Mouse (Mus musculus) ES-E14 (cell line): ENCODE measurements at regions not wholly inside any gene's neighbourhood (a gene's known extent, or its start where the extent isn't known, plus 50 kb on each side); places are given as distances from the start of the nearest gene placed in this dataset.
A peak's percentile ranks its signal among the peaks of the same experiment; 100 is the strongest.

Source experiments
- DNase-seq: peaks from one replicate; pipeline ENCODE4 v3.0.0-alpha.2; 2013; ENCODE audit warnings: low read depth, low spot score
- H3K27ac ChIP-seq: 2 replicates; pipeline ENCODE4 v1.5.1; 2012; ENCODE audit warnings: low read depth, mild to moderate bottlenecking, low read length, moderate library complexity, mixed read lengths; ENCODE audit not compliant: poor library complexity, insufficient read depth, severe bottlenecking
- H3K36me3 ChIP-seq: 2 replicates; pipeline ENCODE4 v1.6.1; 2012; ENCODE audit warnings: mild to moderate bottlenecking, low read length, moderate library complexity, mixed read lengths; ENCODE audit not compliant: control insufficient read depth, poor library complexity, insufficient read depth, severe bottlenecking
- H3K4me1 ChIP-seq, 2 experiments: fragments of 150-350 bp in 1 of 2; sonication (generic) in 1 of 2; 2 replicates each; pipeline ENCODE4 v1.6.1; 2012; ENCODE audit warnings: low read length in 2 of 2, mild to moderate bottlenecking in 1 of 2, mixed read lengths in 1 of 2; ENCODE audit not compliant: control insufficient read depth in 2 of 2, insufficient read depth in 2 of 2, poor library complexity in 1 of 2
- H3K4me3 ChIP-seq, 2 experiments: fragments of 150-350 bp in 1 of 2; sonication (generic) in 1 of 2; 2 replicates each; pipeline ENCODE4 v1.5.1; 2012; ENCODE audit warnings: low read length in 2 of 2, low read depth in 1 of 2, mild to moderate bottlenecking in 1 of 2, mixed read lengths in 1 of 2; ENCODE audit not compliant: insufficient read depth in 1 of 2, poor library complexity in 1 of 2, severe bottlenecking in 1 of 2
- H3K9ac ChIP-seq: 2 replicates; pipeline ENCODE4 v1.6.1; 2012; ENCODE audit warnings: low read depth, mild to moderate bottlenecking, low read length, mixed read lengths; ENCODE audit not compliant: poor library complexity, insufficient read depth, severe bottlenecking
- H3K9me3 ChIP-seq: fragments of 150-350 bp; sonication (generic); 2 replicates; pipeline ENCODE4 v1.6.1; 2012; ENCODE audit warnings: low read depth, mild to moderate bottlenecking, low read length; ENCODE audit not compliant: control insufficient read depth, insufficient read depth
- CHD2 ChIP-seq: IDR thresholded peaks from 2 replicates; pipeline ENCODE4 v1.6.1; 2014; ENCODE audit warnings: mild to moderate bottlenecking, low read depth, low read length, inconsistent platforms
- HCFC1 ChIP-seq: IDR thresholded peaks from 2 replicates; pipeline ENCODE4 v1.6.1; 2012; ENCODE audit warnings: low read length, inconsistent platforms, borderline replicate concordance; ENCODE audit not compliant: insufficient read depth
- MAFK ChIP-seq: IDR thresholded peaks from 2 replicates; pipeline ENCODE4 v1.6.1; 2014; ENCODE audit warnings: mild to moderate bottlenecking, low read depth, low read length, inconsistent platforms; ENCODE audit not compliant: insufficient read depth
- ZC3H11A ChIP-seq: IDR thresholded peaks from 2 replicates; pipeline ENCODE4 v1.6.1; 2012; ENCODE audit warnings: low read depth, mild to moderate bottlenecking, inconsistent platforms, low read length, borderline replicate concordance
- ZNF384 ChIP-seq: IDR thresholded peaks from 2 replicates; pipeline ENCODE4 v1.6.1; 2012; ENCODE audit warnings: low read depth, low read length, inconsistent platforms
- in situ Hi-C, 2 experiments: fragments of 600-800 bp; cut with MboI; formaldehyde crosslinking; loops; one replicate each; pipeline ENCODE4 v1.15.1; 2025; ENCODE audit warnings: low sequenced_read_pairs in 2 of 2, inconsistent platforms in 1 of 2; ENCODE audit not compliant: unreplicated experiment in 2 of 2

DNA sequence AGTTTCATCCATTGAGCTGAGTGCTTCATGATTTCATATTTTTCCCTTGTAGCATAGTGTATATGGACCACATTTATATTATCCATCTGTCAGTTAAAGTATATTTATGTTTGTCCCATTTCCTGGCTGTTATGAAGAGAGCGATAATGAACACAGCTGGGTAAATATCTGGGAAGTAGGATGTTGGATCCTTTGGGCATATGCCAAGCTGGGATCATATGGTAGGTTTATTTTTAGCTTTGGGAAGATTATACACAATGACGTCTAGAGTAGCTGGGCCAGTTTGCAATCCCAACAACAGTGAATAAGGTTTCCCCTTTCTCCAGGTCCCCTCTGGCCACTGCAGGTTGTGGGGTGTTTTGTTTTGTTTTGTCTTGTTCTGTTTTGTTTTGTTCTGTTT lies 164.5 kb downstream of the Gm765 start:
- no peak for DNase-seq
- no peak for TF ChIP-seq ZNF384
- TF ChIP-seq MAFK = no peak
- no peak for TF ChIP-seq HCFC1
- no peak for TF ChIP-seq CHD2
- no peak for TF ChIP-seq ZC3H11A

GRCm38 (mm10) chr6:98149043-98149813 lies 193.3 kb downstream of the Gm765 start:
- in situ Hi-C loops = no loop called here
- Histone ChIP-seq H3K4me1 (no peaks in the 10 kb centered on the region), H3K4me3 (no peak overlapping the region), H3K9ac (no peak overlapping the region), H3K9me3 (no peaks in the 10 kb centered on the region), H3K27ac (no peak overlapping the region), H3K36me3 (no peaks in the 10 kb centered on the region)
- TF ChIP-seq CHD2 = no peak
- TF ChIP-seq ZNF384 = no peak
- no peak for TF ChIP-seq MAFK
- no peak for TF ChIP-seq ZC3H11A
- no peak for TF ChIP-seq HCFC1
- no peak for DNase-seq

More for the DNA sequence above, 164.5 kb downstream of the Gm765 start:
- no peak overlapping the region for H3K9ac ChIP-seq
- no peak overlapping the region for H3K27ac ChIP-seq
- no peaks in the 10 kb centered on the region for H3K36me3 ChIP-seq
- H3K4me3 ChIP-seq = no peak overlapping the region
- H3K9me3 ChIP-seq = no peaks in the 10 kb centered on the region
- no peaks in the 10 kb centered on the region for H3K4me1 ChIP-seq
- in situ Hi-C loops = no loop called here

DNA sequence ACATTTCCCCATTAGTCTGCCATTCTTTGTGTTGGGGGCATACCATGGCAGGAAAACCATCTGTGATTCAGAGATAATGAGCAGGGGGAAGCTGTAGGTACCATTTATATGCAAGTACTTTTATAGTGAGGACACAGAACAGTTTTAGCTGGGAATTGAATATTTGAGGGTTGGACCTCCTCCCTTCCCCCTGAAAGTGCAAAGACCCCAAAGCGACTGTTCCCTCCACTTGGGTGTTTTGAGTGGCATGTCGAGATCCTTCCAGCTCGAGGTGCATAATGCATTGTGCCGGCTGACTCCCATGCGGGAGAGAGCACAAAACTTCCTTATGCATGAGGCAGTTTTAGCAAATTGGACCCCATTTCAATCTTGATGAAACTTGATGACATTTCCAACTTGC lies 194.7 kb downstream of the Gm765 start:
- H3K4me3 ChIP-seq = no peak overlapping the region
- TF ChIP-seq CHD2 (no peak), ZC3H11A (no peak), HCFC1 (no peak), ZNF384 (no peak), MAFK (no peak)
- no peak overlapping the region for H3K27ac ChIP-seq
- no peak overlapping the region for H3K9ac ChIP-seq
- in situ Hi-C loops = no loop called here
- DNase-seq = no peak
- H3K9me3 ChIP-seq = no peaks in the 10 kb centered on the region
- no peaks in the 10 kb centered on the region for H3K36me3 ChIP-seq
- H3K4me1 ChIP-seq = no peaks in the 10 kb centered on the region

DNA sequence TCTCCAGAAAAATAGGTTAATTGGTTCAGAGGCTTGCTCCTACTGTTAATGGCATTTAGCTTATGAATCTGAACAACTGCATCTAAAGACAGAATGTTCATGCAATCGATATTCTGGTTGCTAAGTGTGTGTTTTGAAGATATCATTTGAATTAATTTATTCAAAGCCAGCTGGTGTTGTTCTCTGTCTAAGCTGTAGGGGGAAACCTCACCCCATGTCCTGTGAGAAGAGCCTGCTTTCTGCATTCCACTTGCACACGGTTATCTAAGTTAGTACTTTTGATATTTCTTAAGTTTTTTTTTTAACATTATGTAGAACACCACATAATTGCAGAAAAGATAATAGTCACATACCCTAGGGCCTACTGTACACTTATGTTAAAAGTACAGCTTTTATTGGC lies 209.6 kb downstream of the Gm765 start:
- no peak overlapping the region for H3K4me3 ChIP-seq
- no peak for DNase-seq
- TF ChIP-seq ZC3H11A = 0 out of 2 replicates have a peak, but pooled peaks have one; percentile 10
- TF ChIP-seq CHD2 = no peak
- in situ Hi-C loops = no loop called here
- no peaks in the 10 kb centered on the region for H3K4me1 ChIP-seq
- H3K9me3 ChIP-seq = no peaks in the 10 kb centered on the region
- H3K27ac ChIP-seq = no peak overlapping the region
- H3K9ac ChIP-seq = no peak overlapping the region
- H3K36me3 ChIP-seq = no peaks in the 10 kb centered on the region

DNA sequence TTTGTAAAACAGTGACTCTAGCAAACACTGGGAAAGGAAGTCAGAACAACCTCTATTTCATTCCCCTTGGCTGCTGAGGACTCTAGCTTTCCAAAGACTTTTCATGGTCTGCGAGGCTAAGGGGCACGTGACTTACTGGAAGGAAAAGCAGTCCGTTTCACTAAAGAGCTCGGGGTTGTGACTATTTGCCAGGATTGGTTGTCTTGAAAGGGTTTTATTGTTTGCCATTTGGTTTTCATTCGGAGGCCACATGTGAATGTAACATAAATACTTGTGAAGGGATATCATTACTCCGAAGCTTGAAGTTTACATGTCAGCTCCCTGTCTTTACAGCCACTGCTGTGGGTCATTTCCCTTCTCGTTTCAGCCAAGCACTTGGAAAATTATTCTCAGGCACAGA lies 217.1 kb downstream of the Gm765 start:
- DNase-seq = no peak
- no peaks in the 10 kb centered on the region for H3K36me3 ChIP-seq
- TF ChIP-seq MAFK = no peak
- no peak for TF ChIP-seq HCFC1
- no peak for TF ChIP-seq ZNF384
- TF ChIP-seq CHD2 = no peak
- TF ChIP-seq ZC3H11A = no peak
- H3K27ac ChIP-seq = no peak overlapping the region
- H3K9ac ChIP-seq = no peak overlapping the region
- no peaks in the 10 kb centered on the region for H3K4me1 ChIP-seq
- H3K4me3 ChIP-seq = no peak overlapping the region
- no peaks in the 10 kb centered on the region for H3K9me3 ChIP-seq
- in situ Hi-C loops = no loop called here
